13 mouse cellular contexts compared by ENCODE assay signal in the genomic region with DNA sequence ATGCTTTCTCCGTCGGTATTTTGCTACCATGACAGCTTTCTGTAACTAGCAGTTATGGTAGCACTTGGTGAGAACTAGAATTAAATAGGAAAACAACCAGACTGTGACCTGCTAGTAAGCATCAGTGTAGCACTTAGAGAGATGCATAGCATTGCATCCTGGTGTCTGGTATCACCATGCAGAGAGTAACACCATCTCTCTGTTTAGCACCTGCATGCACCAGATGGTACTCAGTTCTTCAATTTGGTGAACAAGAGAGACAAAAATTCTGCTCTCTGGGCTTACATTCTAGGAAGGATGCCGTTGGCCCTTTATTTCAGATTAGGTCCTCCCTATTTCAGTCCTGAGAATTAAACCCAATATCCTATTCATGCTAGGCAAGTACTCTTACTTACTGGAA.
"Had no signal": no experiment of that assay in that cellular context is flagged by ENCODE, and none has a peak within 500 bp of the region (broad histone marks: within the 10 kb centered on the region; RNA-seq: fewer than 3 reads in every experiment).

No protein-coding gene starts in this region.

- DNase-seq: kidney, postnatal 25 days; lung, embryonic 14.5 days; lung, postnatal 10 days; lung, postnatal 4 days; midbrain, embryonic 14.5 days; right cerebral cortex, adult 18-20 months; right cerebral cortex, postnatal 25 days; thymus, postnatal 36 days had no signal

- ATAC-seq: liver, embryonic 12.5 days had no signal

- H3K4me3 ChIP-seq: limb, embryonic 15.5 days; liver, embryonic 12.5 days; midbrain, embryonic 10.5 days; myocyte; neural tube, embryonic 15.5 days had no signal

- H3K27ac ChIP-seq: limb, embryonic 15.5 days; liver, embryonic 12.5 days; midbrain, embryonic 10.5 days; neural tube, embryonic 15.5 days had no signal
